Mouse (Mus musculus) embryonic facial prominence, embryonic 15.5 days (tissue): ENCODE measurements at regions not wholly inside any gene's neighbourhood (a gene's known extent, or its start where the extent isn't known, plus 50 kb on each side); places are given as distances from the start of the nearest gene placed in this dataset.
"Not testable (repeated sequence)": the region's sequence is repeated elsewhere in the genome, so short reads cannot be mapped to it uniquely, and the experiment has no call there.

ENCODE experiments used
- ATAC-seq: fragments of 200-750 bp; cut with Nextera tagmentation; 2 replicates; pipeline ENCODE4 v1.8.0; 2017; ENCODE audit warnings: low read depth, moderate TSS enrichment; ENCODE audit not compliant: insufficient number of reproducible peaks, low FRiP score, low TSS enrichment
- H3K27ac ChIP-seq: fragments of 300-500 bp; sonication (generic); replicated peaks from 2 replicates; pipeline ENCODE4 v1.5.1; 2015; ENCODE audit warnings: mild to moderate bottlenecking, inconsistent platforms
- H3K27me3 ChIP-seq: fragments of 300-500 bp; sonication (generic); 2 replicates; pipeline ENCODE4 v1.6.1; 2015; ENCODE audit warnings: inconsistent platforms
- H3K36me3 ChIP-seq: fragments of 300-500 bp; sonication (generic); 2 replicates; pipeline ENCODE4 v1.6.1; 2015; ENCODE audit warnings: mild to moderate bottlenecking, inconsistent platforms
- H3K4me1 ChIP-seq: fragments of 300-500 bp; sonication (generic); 2 replicates; pipeline ENCODE4 v1.6.1; 2015; ENCODE audit warnings: inconsistent platforms
- H3K4me2 ChIP-seq: fragments of 300-500 bp; sonication (generic); replicated peaks from 2 replicates; pipeline ENCODE4 v1.6.1; 2015; ENCODE audit warnings: mild to moderate bottlenecking, inconsistent platforms
- H3K4me3 ChIP-seq: fragments of 300-500 bp; sonication (generic); replicated peaks from 2 replicates; pipeline ENCODE4 v1.5.1; 2015; ENCODE audit warnings: mild to moderate bottlenecking, inconsistent platforms
- H3K9ac ChIP-seq: fragments of 300-500 bp; sonication (generic); 2 replicates; pipeline ENCODE4 v1.6.1; 2015; ENCODE audit warnings: inconsistent platforms
- H3K9me3 ChIP-seq: fragments of 300-500 bp; sonication (generic); replicated peaks from 2 replicates; pipeline ENCODE4 v1.6.1; 2016; ENCODE audit warnings: inconsistent platforms
- WGBS: fragments of 180-500 bp; shearing (Covaris S2); methylation state at CpG from one replicate; pipeline ENCODE4 v1.1.7; 2015; 5-methylcytosine and 5-hydroxymethylcytosine counted together

DNA sequence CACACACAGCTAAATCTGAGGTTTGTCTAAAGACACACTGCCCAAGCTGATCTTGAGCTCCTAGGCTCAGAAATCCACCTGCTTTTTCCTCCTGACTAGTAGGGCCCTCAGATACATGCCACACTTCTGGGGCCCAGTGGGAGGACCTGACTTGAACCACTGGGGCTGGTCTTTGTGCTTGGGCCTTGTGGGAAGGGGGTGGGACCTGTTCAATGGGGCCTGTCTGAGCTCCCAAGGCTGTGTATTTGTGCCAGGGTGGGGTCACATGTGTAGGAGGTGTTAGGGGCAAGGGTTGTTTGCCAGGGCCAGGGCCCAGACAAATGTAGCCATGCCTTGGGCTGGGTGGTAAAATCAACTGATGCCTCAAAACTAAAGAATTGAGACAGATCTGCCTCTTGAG is 56.8 kb downstream of the Gm8765 start:
- not testable (repeated sequence) for H3K4me1 ChIP-seq
- ATAC-seq = peak; percentile 51; the same call in 1 of the 2 replicates

GRCm38 (mm10) chr13:50756334-50756733 is 58.2 kb downstream of the Gm8765 start:
- ATAC-seq, H3K27me3 ChIP-seq: not testable (repeated sequence)

More for the DNA sequence above, 56.8 kb downstream of the Gm8765 start:
- not testable (repeated sequence) for H3K27me3 ChIP-seq, H3K4me2 ChIP-seq, H3K9ac ChIP-seq, H3K4me3 ChIP-seq, H3K27ac ChIP-seq, H3K36me3 ChIP-seq, H3K9me3 ChIP-seq

DNA sequence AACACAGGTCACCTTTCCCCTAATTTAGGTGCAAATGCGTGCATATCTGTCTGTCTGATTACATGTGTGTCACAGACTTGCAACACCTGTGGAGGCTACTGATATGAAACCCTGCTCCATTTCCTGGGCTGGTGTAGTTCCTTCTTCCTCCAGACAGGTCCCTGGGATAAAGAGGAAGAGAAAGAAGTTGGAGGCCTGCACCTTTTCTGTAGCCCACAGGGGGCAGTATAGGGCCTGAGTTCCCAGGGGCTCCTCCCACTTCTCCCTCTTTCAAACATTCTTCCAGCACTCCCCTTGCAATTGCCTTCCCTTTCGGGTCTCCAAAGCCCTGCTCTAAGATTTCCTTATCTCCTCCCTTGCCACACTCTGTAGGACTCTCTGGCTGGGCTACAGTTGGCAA is 66.5 kb downstream of the Gm8765 start:
- H3K27ac ChIP-seq = no peak overlapping the region
- H3K9me3 ChIP-seq = no peaks in the 10 kb centered on the region
- H3K4me2 ChIP-seq = no peak overlapping the region
- 58% methylated on average over 2 of the region's 2 CpGs for WGBS
- H3K36me3 ChIP-seq = no peaks in the 10 kb centered on the region
- no peaks in the 10 kb centered on the region for H3K27me3 ChIP-seq
- no peak for ATAC-seq
- no peak overlapping the region for H3K9ac ChIP-seq
- H3K4me3 ChIP-seq = no peak overlapping the region
- no peaks in the 10 kb centered on the region for H3K4me1 ChIP-seq

More at GRCm38 (mm10) chr13:50756334-50756733, 58.2 kb downstream of the Gm8765 start:
- H3K4me2 ChIP-seq, H3K9me3 ChIP-seq, H3K9ac ChIP-seq, H3K4me3 ChIP-seq, H3K36me3 ChIP-seq, H3K4me1 ChIP-seq, H3K27ac ChIP-seq: not testable (repeated sequence)
- 75% methylated on average over 1 of the region's 1 CpGs for WGBS

DNA sequence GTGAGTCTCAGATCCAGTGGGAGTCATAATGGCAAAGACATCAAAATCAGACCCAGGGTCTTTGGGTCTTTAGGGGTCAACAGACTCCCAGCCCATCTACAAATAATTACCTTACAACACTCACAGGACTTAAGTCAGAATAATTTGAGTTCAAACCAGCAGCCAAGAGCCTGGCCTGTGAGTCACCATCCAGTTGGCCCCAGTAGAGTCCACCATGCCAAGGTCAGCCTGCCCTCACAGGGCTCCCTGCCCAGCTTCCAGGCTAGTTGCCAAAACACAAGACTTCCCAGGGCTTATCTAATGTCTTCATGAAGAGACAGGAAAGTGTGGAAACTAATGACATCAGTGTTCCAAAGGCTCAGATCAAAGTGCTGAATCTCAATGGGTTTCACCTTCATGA is 81.9 kb downstream of the Gm8765 start:
- H3K36me3 ChIP-seq, H3K27ac ChIP-seq, ATAC-seq, H3K4me2 ChIP-seq, H3K4me3 ChIP-seq, H3K27me3 ChIP-seq, H3K9me3 ChIP-seq, H3K4me1 ChIP-seq, H3K9ac ChIP-seq: not testable (repeated sequence)

DNA sequence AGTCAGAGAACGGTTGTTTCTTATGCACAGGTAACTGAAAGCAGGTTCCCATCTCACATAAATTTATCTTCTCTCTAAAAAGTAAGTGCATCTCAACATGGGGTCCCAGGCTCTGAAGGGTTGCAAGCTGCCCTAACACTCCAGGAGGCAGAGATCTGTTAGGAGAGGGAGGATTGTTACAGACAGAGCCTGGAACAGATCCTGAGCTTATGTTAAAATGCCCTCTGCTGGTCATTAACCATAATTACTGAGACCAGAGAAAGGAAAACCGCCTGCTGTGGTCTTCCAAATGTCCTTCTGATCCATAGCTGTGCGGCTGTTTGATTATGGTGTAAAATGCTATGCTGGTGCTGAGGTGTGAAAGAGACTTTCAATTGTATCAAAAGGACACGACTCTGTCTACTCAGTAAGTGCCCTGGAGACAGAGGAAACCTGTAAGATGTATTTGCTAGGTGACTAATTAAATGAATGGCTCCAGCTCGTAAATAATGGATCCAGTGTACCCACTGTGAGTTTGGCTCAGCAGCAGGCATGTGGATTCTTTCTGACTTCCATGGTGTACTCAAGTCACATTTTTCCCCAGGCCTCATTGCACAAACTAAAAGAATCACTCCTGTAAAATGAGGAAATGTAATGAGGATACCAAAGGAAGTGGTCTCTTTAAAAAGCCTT is 131.9 kb downstream of the Gm8765 start:
- 28% methylated on average over 4 of the region's 5 CpGs for WGBS
- ATAC-seq, H3K4me3 ChIP-seq: not testable (repeated sequence)

More for the DNA sequence above, 131.9 kb downstream of the Gm8765 start:
- not testable (repeated sequence) for H3K36me3 ChIP-seq, H3K4me1 ChIP-seq, H3K4me2 ChIP-seq, H3K27ac ChIP-seq, H3K9ac ChIP-seq, H3K9me3 ChIP-seq, H3K27me3 ChIP-seq
